Mouse (Mus musculus): ENCODE results near the gene Hist1h3d.
"Not testable (repeated sequence)": the region's sequence is repeated elsewhere in the genome, so short reads cannot be mapped to it uniquely, and the experiment has no call there.

The Hist1h3d gene

DNA sequence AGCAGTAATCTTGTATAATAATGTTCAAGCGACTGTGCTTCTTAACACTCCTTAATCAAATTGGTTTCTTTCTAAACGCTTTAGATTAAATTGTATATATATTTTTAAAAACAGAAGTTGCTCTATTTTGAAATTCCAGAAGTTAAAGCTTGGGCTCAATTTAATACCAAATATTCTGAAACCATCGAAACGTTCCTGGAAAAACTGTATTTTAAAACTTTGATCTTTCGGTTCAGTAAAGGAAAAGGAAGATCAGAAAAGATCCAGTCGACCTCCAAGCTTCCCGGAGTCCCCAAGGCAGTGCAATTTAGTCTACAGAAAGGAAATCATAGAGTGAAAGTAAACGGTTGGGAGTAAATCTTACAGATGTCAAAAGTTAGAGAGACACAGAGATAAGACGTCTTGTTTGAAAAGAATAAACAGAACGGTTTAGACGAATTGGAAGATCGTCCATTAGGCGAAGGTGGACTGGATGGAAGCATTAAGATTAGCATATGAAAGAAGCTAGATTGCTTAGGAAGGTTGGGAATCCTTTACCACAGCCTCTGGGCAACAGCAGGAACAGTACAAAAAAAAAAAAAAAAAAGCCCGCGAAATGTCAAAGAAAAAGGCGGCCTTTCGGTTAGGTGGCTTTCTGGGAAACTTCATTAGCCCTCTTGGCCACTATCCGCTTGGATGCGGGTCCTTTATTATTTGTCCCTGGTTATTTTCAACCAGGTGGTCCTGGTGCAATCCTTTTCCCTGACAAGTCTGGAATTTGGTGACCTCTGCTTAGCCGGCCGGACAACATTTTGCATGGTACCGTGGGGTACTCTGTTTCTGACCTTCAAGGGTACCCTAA lies 10.8 kb downstream of the Hist1h3d start:
- DNase-seq: no peak

GRCm38 (mm10) chr13:23586940-23587225 lies 11.3 kb downstream of the Hist1h3d start:
- DNase-seq: no peak

GRCm38 (mm10) chr13:23591206-23591605 lies 15.6 kb downstream of the Hist1h3d start:
- DNase-seq: no peak

DNA sequence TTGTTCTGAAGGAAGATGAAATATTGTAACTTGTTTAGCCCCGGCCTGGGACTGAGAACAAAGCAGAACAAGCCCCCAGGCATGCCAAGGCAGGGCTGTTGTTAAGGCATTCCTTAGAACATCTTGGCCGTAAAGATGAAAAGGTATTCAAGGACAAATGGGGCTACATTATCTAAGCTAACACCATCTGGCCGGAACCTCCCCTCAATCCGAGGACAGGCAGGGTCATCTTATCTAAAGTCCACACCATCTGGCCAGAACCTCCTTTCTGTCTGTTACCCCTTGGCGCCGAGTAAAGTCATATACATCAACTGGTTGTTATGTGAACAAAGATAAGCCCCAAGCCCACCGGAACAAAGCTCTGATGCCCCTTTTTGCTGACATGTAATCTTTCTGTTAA lies 16.3 kb downstream of the Hist1h3d start:
- not testable (repeated sequence) for DNase-seq

DNA sequence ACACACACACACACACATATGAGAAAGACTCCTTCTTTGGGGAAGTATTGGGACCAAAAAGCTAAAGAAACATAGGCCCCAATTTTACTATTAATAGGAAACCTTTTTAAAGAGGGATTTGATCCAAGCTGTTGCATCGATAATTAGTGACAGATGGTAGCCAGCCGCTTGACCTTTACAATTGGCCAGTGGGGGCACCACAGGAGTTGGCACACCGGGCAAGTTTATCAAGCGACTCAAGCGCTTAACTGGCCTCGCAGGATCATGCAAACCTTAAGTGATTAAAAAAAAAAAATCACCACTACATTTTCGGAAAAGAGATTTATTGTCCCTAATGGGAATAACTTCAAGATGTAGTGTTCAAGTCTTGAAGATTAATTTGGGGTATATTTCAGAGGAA lies 17.1 kb downstream of the Hist1h3d start:
- peak; percentile 56 for DNase-seq

DNA sequence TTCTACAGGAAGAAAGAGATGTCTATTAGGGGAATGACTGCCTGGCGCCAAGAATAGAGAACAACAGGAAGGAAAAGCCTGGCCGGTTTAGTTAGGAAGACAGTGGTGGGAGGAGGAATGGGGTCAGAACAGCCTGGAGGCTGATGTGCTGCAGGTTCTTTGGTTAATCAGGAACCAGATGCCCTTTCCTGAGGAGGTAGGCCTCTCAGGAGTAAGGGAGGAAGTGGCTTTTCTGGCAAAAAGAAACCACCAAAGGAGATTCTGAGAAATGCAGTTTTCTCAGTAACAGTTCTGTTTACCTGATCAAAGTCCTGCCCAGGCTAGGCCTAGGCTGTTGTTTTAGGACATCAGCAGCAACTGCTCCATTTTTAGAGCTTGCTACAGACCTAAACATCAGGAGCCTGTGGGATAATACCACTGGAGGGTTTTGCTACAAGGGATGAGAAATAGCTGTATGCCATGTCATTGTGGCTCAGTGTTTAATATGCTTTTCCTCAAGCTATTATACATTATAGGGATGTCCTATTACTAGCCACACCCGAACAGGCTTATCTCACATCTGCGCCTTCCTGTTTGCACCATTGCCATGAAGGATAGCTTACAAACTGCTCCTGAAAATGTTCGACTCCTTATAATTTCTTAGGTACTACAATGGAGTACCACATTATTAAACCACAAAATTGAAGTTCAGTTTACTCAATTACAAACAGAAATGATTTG lies 17.6 kb downstream of the Hist1h3d start:
- no peak for DNase-seq

- no peak for DNase-seq
Measured at GRCm38 (mm10) chr13:23595185-23595584, 19.6 kb downstream of the Hist1h3d start.

DNA sequence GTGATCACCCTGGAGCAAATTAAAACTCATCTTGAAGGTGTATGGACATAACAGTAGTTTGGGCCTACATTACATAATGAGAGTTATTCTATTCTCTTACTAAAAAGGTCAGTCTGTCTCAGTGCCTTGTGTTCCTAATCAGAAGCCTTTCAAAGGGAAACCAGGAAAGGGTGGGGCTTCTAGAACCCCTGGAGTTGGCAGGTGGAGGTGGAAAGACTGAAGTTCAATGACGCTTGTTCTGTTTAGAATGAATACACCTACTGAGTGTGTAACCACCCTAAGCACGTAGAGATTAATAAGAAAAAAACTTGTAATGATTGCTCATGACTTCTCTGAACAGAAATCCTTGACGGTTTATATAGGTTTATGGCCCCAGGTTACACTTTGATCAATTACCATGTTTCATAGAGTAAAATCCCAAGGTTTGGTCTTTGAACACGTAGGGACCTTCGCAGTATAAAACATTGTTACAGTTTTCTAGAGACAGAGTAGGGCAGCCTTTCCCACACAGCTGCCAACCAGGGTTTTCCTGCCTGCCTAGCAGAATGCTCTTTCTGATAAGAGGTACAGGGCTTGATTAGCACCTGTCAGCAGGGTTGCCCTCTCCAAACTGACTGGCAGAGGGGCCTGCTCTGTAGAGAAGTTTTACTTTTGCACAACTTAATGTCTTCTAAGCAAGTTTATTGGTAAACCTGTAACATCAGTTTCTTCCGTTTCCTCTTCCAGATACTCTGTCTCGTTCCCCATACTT lies 20.2 kb downstream of the Hist1h3d start:
- no peak for DNase-seq

- DNase-seq: peak; percentile 65
Measured at GRCm38 (mm10) chr13:23597957-23598356, 22.4 kb downstream of the Hist1h3d start.

DNA sequence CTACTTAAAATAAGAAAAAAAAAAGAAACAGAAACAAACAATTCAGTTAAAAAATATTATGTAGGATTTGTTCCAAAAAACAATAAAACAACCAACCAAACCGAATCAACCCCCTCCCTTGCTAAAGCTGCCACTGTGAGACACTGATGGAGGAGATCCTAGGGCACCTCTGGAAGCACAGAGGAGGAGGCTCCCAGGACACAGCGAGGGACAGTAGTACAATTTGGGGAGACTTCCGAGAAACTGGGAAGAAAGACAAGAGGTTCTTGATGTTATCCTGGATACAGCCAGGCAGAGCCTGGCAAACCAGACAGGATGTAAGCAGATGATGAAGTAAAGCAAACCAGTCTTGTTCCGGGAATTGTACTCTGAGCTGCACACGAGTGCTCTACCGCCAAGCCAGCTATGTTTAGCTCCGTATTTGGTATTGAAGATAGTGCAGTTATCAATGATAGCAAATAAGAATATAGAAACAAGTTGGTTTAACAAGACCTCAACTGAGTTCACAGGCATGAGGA lies 27.7 kb downstream of the Hist1h3d start:
- no peak for DNase-seq

GRCm38 (mm10) chr13:23604452-23604851 lies 28.9 kb downstream of the Hist1h3d start:
- no peak for DNase-seq

- DNase-seq: no peak
Measured at GRCm38 (mm10) chr13:23605052-23605451, 29.5 kb downstream of the Hist1h3d start.

DNA sequence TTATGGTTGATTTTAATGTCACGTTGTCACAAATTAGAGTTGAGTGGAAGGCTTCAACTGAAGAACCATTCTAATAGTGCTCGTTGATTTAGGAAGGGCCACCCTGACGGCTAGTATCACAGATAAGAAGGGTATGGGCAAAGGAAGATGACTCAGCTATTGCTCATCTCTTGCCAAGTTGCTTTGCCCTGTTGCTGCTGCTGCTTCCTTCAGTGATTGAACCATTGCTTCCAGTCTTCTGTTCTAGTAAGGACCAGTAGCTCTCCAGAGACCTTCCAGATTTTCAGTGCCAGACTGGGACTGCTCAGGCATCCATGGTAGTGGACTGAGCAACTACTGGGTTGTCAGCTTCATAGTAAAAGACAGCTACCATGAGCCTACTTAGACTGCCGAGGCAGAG lies 33.6 kb downstream of the Hist1h3d start:
- DNase-seq: no peak

GRCm38 (mm10) chr13:23609844-23610243 lies 34.3 kb downstream of the Hist1h3d start:
- DNase-seq: no peak

DNA sequence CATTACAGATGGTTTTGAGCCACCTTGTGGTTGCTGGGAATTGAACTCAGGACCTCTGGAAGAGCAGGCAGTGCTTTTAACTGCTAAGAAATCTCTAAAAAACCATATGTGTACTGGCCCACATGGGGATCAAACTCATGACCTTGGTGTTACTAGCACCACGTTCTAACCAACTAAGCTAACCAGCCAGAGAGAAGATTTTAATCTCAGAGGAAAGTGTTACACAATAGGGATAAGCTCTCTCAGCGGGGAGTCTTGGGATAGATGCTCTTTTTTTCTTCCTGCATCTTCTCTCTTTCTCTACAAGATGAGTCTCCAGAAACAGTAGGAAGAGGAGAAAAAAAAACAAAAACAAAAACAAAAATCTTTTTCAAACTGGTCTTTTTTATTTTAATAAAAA lies 34.8 kb downstream of the Hist1h3d start:
- no peak for DNase-seq

- no peak for DNase-seq
Measured at GRCm38 (mm10) chr13:23611638-23612037, 36.1 kb downstream of the Hist1h3d start.

- DNase-seq: peak; percentile 9
Measured at GRCm38 (mm10) chr13:23620056-23620732, 44.6 kb downstream of the Hist1h3d start.

DNA sequence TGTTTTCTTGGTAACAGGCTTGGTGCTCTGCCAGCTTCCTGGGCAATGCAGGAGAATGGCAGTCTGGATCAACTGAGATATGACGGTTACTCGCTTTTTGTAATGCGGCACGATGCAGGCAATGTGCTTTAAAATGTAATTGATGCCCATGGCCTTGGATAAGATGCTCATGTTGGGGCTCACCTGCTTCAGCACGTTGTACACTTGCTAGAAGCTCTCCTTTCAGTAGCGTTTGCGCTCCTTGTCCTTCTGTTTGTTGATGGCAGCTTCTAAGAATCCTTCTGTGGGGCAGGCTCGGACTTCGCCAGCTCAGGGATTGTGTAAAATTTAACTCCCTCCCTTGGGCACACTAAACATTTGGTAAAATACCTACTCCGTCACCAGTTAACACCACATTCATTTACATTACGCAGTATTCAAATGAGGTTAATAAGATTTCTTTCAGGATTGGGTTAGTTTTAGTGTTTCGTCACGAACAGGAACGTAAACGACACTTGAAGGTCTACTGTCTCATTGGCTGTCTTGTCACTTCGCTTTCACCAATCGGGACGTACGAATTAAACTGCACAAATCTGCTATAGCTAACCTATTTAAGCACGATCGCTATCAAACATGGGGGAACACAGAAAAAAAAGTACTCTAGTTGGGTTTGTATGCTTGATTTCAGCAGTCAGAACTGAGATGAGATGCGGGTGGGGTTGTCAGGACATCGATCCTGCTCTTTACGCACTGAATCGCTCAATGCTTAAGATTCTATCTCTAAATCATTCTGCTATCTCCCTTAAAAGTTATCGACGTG lies 45.4 kb downstream of the Hist1h3d start, which contains the start of gene Hist1h2be:
TSS of gene Hist1h2be (minus strand) at position 392 of the 799 bp plus-strand sequence.
- peak; percentile 68 for DNase-seq

GRCm38 (mm10) chr13:23621532-23622174 lies 46.1 kb downstream of the Hist1h3d start:
- peak; percentile 46 for DNase-seq

DNA sequence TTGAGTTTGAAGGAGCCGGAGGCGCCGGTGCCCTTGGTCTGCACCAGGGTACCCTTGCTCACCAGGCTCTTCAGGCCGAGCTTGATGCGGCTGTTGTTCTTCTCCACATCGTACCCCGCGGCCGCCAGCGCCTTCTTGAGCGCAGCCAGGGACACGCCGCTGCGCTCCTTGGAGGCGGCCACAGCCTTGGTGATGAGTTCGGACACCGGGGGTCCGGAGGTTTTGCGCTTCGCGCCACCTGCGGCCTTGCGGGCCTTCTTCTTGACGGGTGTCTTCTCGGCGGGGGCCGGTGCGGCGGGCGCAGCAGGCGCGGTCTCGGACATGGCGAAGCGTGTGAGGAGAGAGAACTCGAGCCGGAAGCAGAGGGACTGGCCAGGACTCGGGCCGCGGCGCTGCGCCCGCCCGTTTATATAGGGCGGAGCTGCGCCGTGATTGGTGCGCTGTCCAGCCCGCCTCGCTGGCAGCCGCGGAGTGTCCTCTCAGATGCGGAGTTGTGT lies 46.7 kb downstream of the Hist1h3d start, which contains the start of gene Hist1h1e:
TSS of gene Hist1h1e (minus strand) at position 384 of the 497 bp plus-strand sequence.
- DNase-seq: peak; percentile 88

GRCm38 (mm10) chr13:23622861-23623450 lies 47.4 kb downstream of the Hist1h3d start:
- peak; percentile 21 for DNase-seq

Data from cerebellum, adult 11 months (tissue).